Mouse (Mus musculus) lung, embryonic 15.5 days (tissue): ENCODE data around the gene S100a6. TPM values are rescaled to one million over a fixed set of nuclear protein-coding genes. Genes with fewer than 3 reads are reported as not detected.

Experiments used
- ATAC-seq: fragments of 200-750 bp; cut with Nextera tagmentation; 2 replicates; pipeline ENCODE4 v1.8.0; 2017; ENCODE audit warnings: moderate number of reproducible peaks, borderline replicate concordance; ENCODE audit not compliant: low FRiP score, low TSS enrichment; ENCODE audit errors: extremely low read depth
- H3K27ac ChIP-seq: fragments of 300-500 bp; sonication (generic); 2 replicates; pipeline ENCODE4 v1.5.1; 2015; ENCODE audit warnings: moderate library complexity, mild to moderate bottlenecking, inconsistent platforms
- H3K27me3 ChIP-seq: fragments of 300-500 bp; sonication (generic); 2 replicates; pipeline ENCODE4 v1.6.1; 2015; ENCODE audit warnings: inconsistent platforms
- H3K36me3 ChIP-seq: fragments of 300-500 bp; sonication (generic); 2 replicates; pipeline ENCODE4 v1.6.1; 2015; ENCODE audit warnings: inconsistent platforms
- H3K4me1 ChIP-seq: fragments of 300-500 bp; sonication (generic); 2 replicates; pipeline ENCODE4 v1.6.1; 2015; ENCODE audit warnings: inconsistent platforms
- H3K4me2 ChIP-seq: fragments of 300-500 bp; sonication (generic); 2 replicates; pipeline ENCODE4 v1.6.1; 2015; ENCODE audit warnings: inconsistent platforms, mild to moderate bottlenecking, moderate library complexity
- H3K4me3 ChIP-seq: fragments of 300-500 bp; sonication (generic); 2 replicates; pipeline ENCODE4 v1.5.1; 2015; ENCODE audit warnings: mild to moderate bottlenecking, inconsistent platforms
- H3K9ac ChIP-seq: fragments of 300-500 bp; sonication (generic); 2 replicates; pipeline ENCODE4 v1.6.1; 2015; ENCODE audit warnings: inconsistent platforms
- H3K9me3 ChIP-seq: fragments of 300-500 bp; sonication (generic); 2 replicates; pipeline ENCODE4 v1.6.1; 2016; ENCODE audit warnings: inconsistent platforms
- WGBS: fragments of 180-500 bp; shearing (Covaris S2); methylation state at CpG from one replicate; pipeline ENCODE4 v1.1.7; 2015; 5-methylcytosine and 5-hydroxymethylcytosine counted together
- polyA plus RNA-seq: library from polyadenylated mRNA; unstranded; fragments of >200 nt; fragmentation: Nextera tagmentation; extraction: Ambion mirVana; gene quantifications from 2 replicates; pipeline ENCODE4 v1.2.1, GENCODE M21; 2015

The S100a6 gene
- polyA plus RNA-seq, 1 experiment from 2014 or later: 148 TPM

GRCm38 (mm10) chr3:90614611-90615251 is 2.0 kb downstream of the S100a6 start:
- ATAC-seq: 0 out of 2 replicates have a peak, but pooled peaks have one; percentile 17
- no peaks in the 10 kb centered on the region for H3K36me3 ChIP-seq
- no peak overlapping the region for H3K9ac ChIP-seq
- no peaks in the 10 kb centered on the region for H3K9me3 ChIP-seq
- peaks cover 20% of the 10 kb centered on the region for H3K4me1 ChIP-seq
- H3K27ac ChIP-seq: peak overlapping the region; percentile 51
- no peak overlapping the region for H3K4me3 ChIP-seq
- WGBS: 61% methylated on average over 11 of the region's 11 CpGs
- H3K4me2 ChIP-seq: peak overlapping the region; percentile 77
- no peaks in the 10 kb centered on the region for H3K27me3 ChIP-seq

- ATAC-seq: peak; percentile 77
- H3K27ac ChIP-seq: peak overlapping the region; percentile 51
- no peaks in the 10 kb centered on the region for H3K27me3 ChIP-seq
- H3K36me3 ChIP-seq: no peaks in the 10 kb centered on the region
- H3K4me2 ChIP-seq: peak overlapping the region; percentile 77
- 7% methylated on average over 7 of the region's 7 CpGs for WGBS
- H3K4me1 ChIP-seq: peaks cover 20% of the 10 kb centered on the region
- no peak overlapping the region for H3K4me3 ChIP-seq
- H3K9me3 ChIP-seq: no peaks in the 10 kb centered on the region
- H3K9ac ChIP-seq: no peak overlapping the region
These were observed 2.7 kb downstream of the S100a6 start for GRCm38 (mm10) chr3:90615415-90615814.

GRCm38 (mm10) chr3:90615911-90616310 is 3.2 kb downstream of the S100a6 start:
- H3K4me2 ChIP-seq: no peak overlapping the region; the same call in 1 of the 2 replicates
- WGBS: 50% methylated on average over 1 of the region's 1 CpGs
- ATAC-seq: no peak

GRCm38 (mm10) chr3:90617586-90617985 is 4.9 kb downstream of the S100a6 start:
- no peak for ATAC-seq
- no peak overlapping the region for H3K9ac ChIP-seq

More at GRCm38 (mm10) chr3:90615911-90616310, 3.2 kb downstream of the S100a6 start:
- H3K27ac ChIP-seq: peak overlapping the region; percentile 48; the same call in 1 of the 2 replicates
- H3K36me3 ChIP-seq: no peaks in the 10 kb centered on the region
- no peak overlapping the region for H3K4me3 ChIP-seq
- no peak overlapping the region for H3K9ac ChIP-seq
- no peaks in the 10 kb centered on the region for H3K9me3 ChIP-seq
- H3K27me3 ChIP-seq: no peaks in the 10 kb centered on the region
- H3K4me1 ChIP-seq: peaks cover 20% of the 10 kb centered on the region

GRCm38 (mm10) chr3:90621552-90621951 is 8.9 kb downstream of the S100a6 start:
- 30% methylated on average over 7 of the region's 7 CpGs for WGBS
- Histone ChIP-seq H3K9ac (no peak overlapping the region), H3K9me3 (no peaks in the 10 kb centered on the region), H3K4me2 (no peak overlapping the region), H3K27ac (no peak overlapping the region), H3K4me3 (no peak overlapping the region), H3K4me1 (peaks cover 17% of the 10 kb centered on the region), H3K36me3 (no peaks in the 10 kb centered on the region), H3K27me3 (no peaks in the 10 kb centered on the region)
- no peak for ATAC-seq

More at GRCm38 (mm10) chr3:90617586-90617985, 4.9 kb downstream of the S100a6 start:
- H3K4me3 ChIP-seq: no peak overlapping the region
- 24% methylated on average over 1 of the region's 1 CpGs for WGBS
- H3K9me3 ChIP-seq: no peaks in the 10 kb centered on the region
- no peak overlapping the region for H3K4me2 ChIP-seq
- no peaks in the 10 kb centered on the region for H3K27me3 ChIP-seq
- no peak overlapping the region for H3K27ac ChIP-seq
- H3K36me3 ChIP-seq: no peaks in the 10 kb centered on the region
- H3K4me1 ChIP-seq: peaks cover 20% of the 10 kb centered on the region

- peak; percentile 46; the same call in 1 of the 2 replicates for ATAC-seq
- WGBS: 18% methylated on average over 2 of the region's 2 CpGs
- Histone ChIP-seq H3K9me3 (no peaks in the 10 kb centered on the region), H3K4me3 (no peak overlapping the region), H3K4me1 (peaks cover 17% of the 10 kb centered on the region), H3K9ac (no peak overlapping the region), H3K27ac (peak overlapping the region; percentile 53), H3K27me3 (no peaks in the 10 kb centered on the region), H3K4me2 (no peak overlapping the region), H3K36me3 (no peaks in the 10 kb centered on the region)
These were observed 10.9 kb downstream of the S100a6 start for GRCm38 (mm10) chr3:90623435-90624071.

- Histone ChIP-seq H3K4me2 (no peak overlapping the region), H3K9me3 (no peaks in the 10 kb centered on the region), H3K27me3 (no peaks in the 10 kb centered on the region), H3K9ac (no peak overlapping the region), H3K27ac (peak overlapping the region; percentile 83), H3K4me1 (peaks cover 17% of the 10 kb centered on the region), H3K4me3 (no peak overlapping the region), H3K36me3 (no peaks in the 10 kb centered on the region)
- ATAC-seq: no peak
- 70% methylated on average over 5 of the region's 5 CpGs for WGBS
These were observed 12.8 kb downstream of the S100a6 start for GRCm38 (mm10) chr3:90625496-90625895.

- ATAC-seq: peak; percentile 19; the same call in 1 of the 2 replicates
- Histone ChIP-seq H3K9me3 (no peaks in the 10 kb centered on the region), H3K27me3 (no peaks in the 10 kb centered on the region), H3K9ac (no peak overlapping the region), H3K27ac (peak overlapping the region; percentile 83), H3K4me3 (no peak overlapping the region), H3K36me3 (no peaks in the 10 kb centered on the region), H3K4me2 (no peak overlapping the region), H3K4me1 (peaks cover 17% of the 10 kb centered on the region)
- 36% methylated on average over 9 of the region's 9 CpGs for WGBS
These were observed 13.8 kb downstream of the S100a6 start for GRCm38 (mm10) chr3:90626266-90627021.

GRCm38 (mm10) chr3:90627366-90627765 is 14.7 kb downstream of the S100a6 start:
- Histone ChIP-seq H3K4me2 (no peak overlapping the region), H3K27me3 (no peaks in the 10 kb centered on the region), H3K9ac (no peak overlapping the region), H3K36me3 (no peaks in the 10 kb centered on the region), H3K4me1 (peaks cover 17% of the 10 kb centered on the region), H3K27ac (peak overlapping the region; percentile 80), H3K4me3 (no peak overlapping the region), H3K9me3 (no peaks in the 10 kb centered on the region)
- no peak for ATAC-seq
- 81% methylated on average over 5 of the region's 5 CpGs for whole genome bisulfite sequencing

- H3K9me3 ChIP-seq: no peaks in the 10 kb centered on the region
- WGBS: 58% methylated on average over 4 of the region's 4 CpGs
- no peak for ATAC-seq
- H3K4me2 ChIP-seq: no peak overlapping the region
- H3K9ac ChIP-seq: no peak overlapping the region
- H3K27ac ChIP-seq: no peak overlapping the region
- H3K36me3 ChIP-seq: no peaks in the 10 kb centered on the region
- no peak overlapping the region for H3K4me3 ChIP-seq
- H3K27me3 ChIP-seq: no peaks in the 10 kb centered on the region
- peaks cover 16% of the 10 kb centered on the region for H3K4me1 ChIP-seq
These were observed 15.1 kb downstream of the S100a6 start for GRCm38 (mm10) chr3:90627807-90628206.

GRCm38 (mm10) chr3:90629298-90629697 is 16.6 kb downstream of the S100a6 start:
- ATAC-seq: no peak
- H3K27ac ChIP-seq: no peak overlapping the region
- H3K27me3 ChIP-seq: no peaks in the 10 kb centered on the region
- WGBS: 60% methylated on average over 2 of the region's 2 CpGs
- no peak overlapping the region for H3K4me3 ChIP-seq
- peaks cover 1% of the 10 kb centered on the region; the same call in 1 of the 2 replicates for H3K4me1 ChIP-seq
- no peaks in the 10 kb centered on the region for H3K9me3 ChIP-seq
- no peak overlapping the region for H3K9ac ChIP-seq
- H3K36me3 ChIP-seq: no peaks in the 10 kb centered on the region
- no peak overlapping the region for H3K4me2 ChIP-seq

GRCm38 (mm10) chr3:90631984-90632383 is 19.3 kb downstream of the S100a6 start:
- Histone ChIP-seq H3K27me3 (no peaks in the 10 kb centered on the region), H3K27ac (no peak overlapping the region), H3K36me3 (no peaks in the 10 kb centered on the region), H3K4me1 (no peaks in the 10 kb centered on the region), H3K4me2 (no peak overlapping the region), H3K9me3 (no peaks in the 10 kb centered on the region), H3K4me3 (no peak overlapping the region), H3K9ac (no peak overlapping the region)
- no peak for ATAC-seq
- 78% methylated on average over 2 of the region's 2 CpGs for WGBS
